Mouse (Mus musculus) C2C12 (cell line): ENCODE results near the gene G6pdx. TPM values are rescaled to one million over a fixed set of nuclear protein-coding genes. Genes with fewer than 3 reads are reported as not detected.

ENCODE experiments used
- H3K27me3 ChIP-seq: one replicate; pipeline ENCODE4 v1.6.1; 2011; ENCODE audit not compliant: control insufficient read depth, insufficient read depth, insufficient read length
- H3K36me3 ChIP-seq: one replicate; pipeline ENCODE4 v1.6.1; 2011; ENCODE audit not compliant: control insufficient read depth, insufficient read depth
- H3K4me3 ChIP-seq: one replicate; pipeline ENCODE4 v1.5.1; 2011; ENCODE audit warnings: mild to moderate bottlenecking, control low read depth; ENCODE audit not compliant: poor library complexity, insufficient read depth, severe bottlenecking
- H3K79me2 ChIP-seq: one replicate; pipeline ENCODE4 v1.6.1; 2011; ENCODE audit not compliant: control insufficient read depth, insufficient read depth
- H3K79me3 ChIP-seq: one replicate; pipeline ENCODE4 v1.6.1; 2011; ENCODE audit warnings: low read depth, control low read depth
- H3ac ChIP-seq: one replicate; pipeline ENCODE3; 2011; ENCODE audit warnings: low read depth; ENCODE audit not compliant: control insufficient read depth, insufficient read length
- CEBPB ChIP-seq: IDR thresholded peaks from one replicate; pipeline ENCODE4 v1.6.1; 2011; ENCODE audit warnings: low read depth, mild to moderate bottlenecking, control low read depth, moderate library complexity
- CTCF ChIP-seq: IDR thresholded peaks from one replicate; pipeline ENCODE4 v1.5.1; 2011; ENCODE audit not compliant: control insufficient read depth, insufficient read depth, insufficient read length
- FOSL1 ChIP-seq: IDR thresholded peaks from one replicate; pipeline ENCODE4 v1.8.0; 2011; ENCODE audit warnings: mild to moderate bottlenecking, low read length; ENCODE audit not compliant: poor library complexity, insufficient read depth, severe bottlenecking
- MAX ChIP-seq: IDR thresholded peaks from one replicate; pipeline ENCODE4 v1.6.1; 2011; ENCODE audit warnings: mild to moderate bottlenecking, control low read depth
- MYOD1 ChIP-seq: IDR thresholded peaks from one replicate; pipeline ENCODE4 v1.6.1; 2011; ENCODE audit warnings: low read depth; ENCODE audit not compliant: control insufficient read depth, insufficient read length
- MYOG ChIP-seq: IDR thresholded peaks from one replicate; pipeline ENCODE4 v1.6.1; 2011; ENCODE audit not compliant: control insufficient read depth, insufficient read length; ENCODE audit errors: extremely low read depth
- USF1 ChIP-seq: IDR thresholded peaks from one replicate; pipeline ENCODE4 v1.6.1; 2011; ENCODE audit warnings: low read depth, mild to moderate bottlenecking, control low read depth, moderate library complexity
- polyA plus RNA-seq: library from polyadenylated mRNA; unstranded; fragments of >200 nt; fragmentation: generic; extraction: Trizol; gene quantifications from one replicate; pipeline ENCODE4 v1.2.1, GENCODE M21; 2012; ENCODE audit warnings: missing spikeins

G6pdx gene
- polyA plus RNA-seq, 1 experiment: 148 TPM

GRCm38 (mm10) chrX:74427116-74427515 is 1.9 kb downstream of the G6pdx start:
- H3K27me3 ChIP-seq: no peaks in the 10 kb centered on the region
- no peak for TF ChIP-seq MAX
- no peak for TF ChIP-seq CEBPB
- TF ChIP-seq FOSL1: no peak
- H3K4me3 ChIP-seq: peak overlapping the region; percentile 11
- peak overlapping the region; percentile 36 for H3ac ChIP-seq
- H3K79me3 ChIP-seq: peaks cover 50% of the 10 kb centered on the region
- peaks cover 30% of the 10 kb centered on the region for H3K36me3 ChIP-seq
- peaks cover 85% of the 10 kb centered on the region for H3K79me2 ChIP-seq

DNA sequence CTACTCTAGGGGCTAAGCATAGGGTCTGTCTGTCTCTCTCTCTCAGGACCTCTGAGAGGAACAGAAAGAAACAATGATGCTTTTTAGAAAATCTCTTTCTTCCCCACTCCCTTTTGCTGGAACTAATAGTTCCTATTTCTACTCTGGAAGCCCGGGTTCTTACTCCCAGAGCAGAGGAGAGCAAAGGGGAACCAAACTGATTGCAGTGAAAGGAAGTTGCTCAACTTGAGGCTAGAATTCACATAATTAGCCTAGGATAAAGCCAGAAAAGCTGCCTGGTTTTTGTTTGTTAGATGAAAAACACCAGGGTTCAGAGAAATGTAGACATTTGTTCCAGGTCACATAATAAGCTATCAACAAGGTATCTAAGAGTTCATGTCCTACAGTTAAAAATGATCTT is 2.7 kb downstream of the G6pdx start:
- no peaks in the 10 kb centered on the region for H3K27me3 ChIP-seq
- H3K79me2 ChIP-seq: peaks cover 83% of the 10 kb centered on the region
- H3K36me3 ChIP-seq: peaks cover 24% of the 10 kb centered on the region
- H3K4me3 ChIP-seq: no peak overlapping the region
- H3K79me3 ChIP-seq: peaks cover 45% of the 10 kb centered on the region
- H3ac ChIP-seq: no peak overlapping the region
- TF ChIP-seq MAX: no peak
- no peak for TF ChIP-seq CEBPB
- no peak for TF ChIP-seq MYOD1
- TF ChIP-seq MYOG: no peak
- no peak for TF ChIP-seq CTCF
- TF ChIP-seq USF1: no peak

GRCm38 (mm10) chrX:74425195-74425594 is 3.8 kb downstream of the G6pdx start:
- peaks cover 27% of the 10 kb centered on the region for H3K36me3 ChIP-seq
- H3K79me3 ChIP-seq: peaks cover 41% of the 10 kb centered on the region
- no peak overlapping the region for H3K4me3 ChIP-seq
- no peaks in the 10 kb centered on the region for H3K27me3 ChIP-seq
- peaks cover 83% of the 10 kb centered on the region for H3K79me2 ChIP-seq
- TF ChIP-seq FOSL1 (no peak), MYOG (no peak), USF1 (no peak), MAX (no peak), CEBPB (no peak), MYOD1 (no peak), CTCF (no peak)
- peak overlapping the region; percentile 30 for H3ac ChIP-seq

DNA sequence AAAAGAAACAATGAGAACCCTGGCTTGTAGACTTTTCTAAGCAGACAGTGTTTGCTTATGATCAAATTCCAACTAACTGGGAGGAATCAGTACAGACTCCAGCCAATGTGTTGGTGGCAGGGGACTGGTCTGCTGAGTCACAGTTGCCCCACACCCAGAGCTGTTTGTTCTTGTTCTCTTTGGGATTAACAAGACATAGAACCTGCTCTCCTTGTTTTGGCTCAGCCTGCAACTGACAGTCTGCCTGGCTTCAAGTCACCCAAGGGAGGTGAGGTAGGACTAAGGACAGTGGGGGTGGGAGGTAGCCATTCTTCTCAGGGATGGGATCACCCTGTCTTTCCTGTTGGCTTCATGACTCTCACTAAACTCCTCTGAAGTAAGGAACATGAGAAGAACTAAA is 4.6 kb downstream of the G6pdx start:
- no peak for TF ChIP-seq MYOG
- TF ChIP-seq MYOD1: no peak
- TF ChIP-seq CEBPB: no peak
- TF ChIP-seq FOSL1: no peak
- no peak for TF ChIP-seq USF1
- no peak for TF ChIP-seq MAX
- TF ChIP-seq CTCF: no peak
- H3ac ChIP-seq: peak overlapping the region; percentile 46
- peaks cover 80% of the 10 kb centered on the region for H3K79me2 ChIP-seq
- peaks cover 41% of the 10 kb centered on the region for H3K79me3 ChIP-seq
- H3K36me3 ChIP-seq: peaks cover 34% of the 10 kb centered on the region
- no peak overlapping the region for H3K4me3 ChIP-seq
- H3K27me3 ChIP-seq: no peaks in the 10 kb centered on the region

- Histone ChIP-seq H3K27me3 (no peaks in the 10 kb centered on the region), H3K79me3 (no peaks in the 10 kb centered on the region), H3K79me2 (no peaks in the 10 kb centered on the region), H3ac (no peak overlapping the region), H3K4me3 (no peak overlapping the region), H3K36me3 (peaks cover 14% of the 10 kb centered on the region)
- TF ChIP-seq CTCF (peak; percentile 37), FOSL1 (no peak)
Measured at GRCm38 (mm10) chrX:74413377-74413776, 15.6 kb downstream of the G6pdx start.

DNA sequence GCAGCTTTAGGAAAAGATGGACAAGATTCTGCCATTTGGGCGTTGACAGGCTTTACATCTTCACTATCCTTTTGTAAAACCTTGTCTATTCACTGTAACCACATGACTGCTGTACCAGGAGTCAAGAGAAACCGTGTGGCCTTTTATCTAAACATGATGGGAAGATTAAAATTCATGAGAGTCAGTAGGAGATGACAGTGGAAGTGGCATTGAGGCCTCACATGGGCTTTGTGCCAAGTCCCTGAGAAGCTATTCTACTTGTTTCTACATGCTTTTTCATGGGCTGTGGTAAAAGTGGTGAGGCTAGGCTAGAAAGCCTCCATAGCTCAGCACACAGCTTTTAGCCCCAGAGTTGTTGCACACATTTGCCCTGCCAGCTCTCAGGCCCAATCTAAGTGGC is 20.7 kb downstream of the G6pdx start:
- no peaks in the 10 kb centered on the region for H3K27me3 ChIP-seq
- H3K4me3 ChIP-seq: no peak overlapping the region
- no peaks in the 10 kb centered on the region for H3K79me2 ChIP-seq
- no peak overlapping the region for H3ac ChIP-seq
- TF ChIP-seq CTCF (no peak), MYOG (no peak), CEBPB (no peak), FOSL1 (no peak), USF1 (no peak), MYOD1 (no peak), MAX (no peak)
- H3K79me3 ChIP-seq: no peaks in the 10 kb centered on the region
- peaks cover 14% of the 10 kb centered on the region for H3K36me3 ChIP-seq
